Mouse (Mus musculus) embryonic facial prominence, embryonic 11.5 days (tissue): Measurements from ENCODE around the gene Cdc34b. TPM values are rescaled to one million over a fixed set of nuclear protein-coding genes. Genes with fewer than 3 reads are reported as not detected.
"Not testable (repeated sequence)": the region's sequence is repeated elsewhere in the genome, so short reads cannot be mapped to it uniquely, and the experiment has no call there.

Experiments used
- ATAC-seq: fragments of 200-750 bp; cut with Nextera tagmentation; replicated peaks from 2 replicates; pipeline ENCODE4 v1.8.0; 2017; ENCODE audit warnings: low read depth; ENCODE audit not compliant: insufficient number of reproducible peaks, low FRiP score, low TSS enrichment
- DNase-seq: peaks from one replicate; pipeline ENCODE4 v3.0.0-alpha.2; 2015; ENCODE audit warnings: low spot score
- H3K27ac ChIP-seq: fragments of 300-500 bp; sonication (generic); replicated peaks from 2 replicates; pipeline ENCODE4 v1.5.1; 2014; ENCODE audit warnings: mild to moderate bottlenecking, low read depth, low read length, control low read depth
- H3K27me3 ChIP-seq: fragments of 300-500 bp; sonication (generic); 2 replicates; pipeline ENCODE4 v1.6.1; 2014; ENCODE audit warnings: mild to moderate bottlenecking, low read length, moderate library complexity, mixed read lengths; ENCODE audit not compliant: control insufficient read depth, insufficient read depth
- H3K36me3 ChIP-seq: fragments of 300-500 bp; sonication (generic); replicated peaks from 2 replicates; pipeline ENCODE4 v1.6.1; 2014; ENCODE audit warnings: low read depth, mild to moderate bottlenecking, low read length, moderate library complexity, mixed read lengths; ENCODE audit not compliant: control insufficient read depth, insufficient read depth
- H3K4me1 ChIP-seq: fragments of 300-500 bp; sonication (generic); 2 replicates; pipeline ENCODE4 v1.6.1; 2014; ENCODE audit warnings: low read length, mixed read lengths; ENCODE audit not compliant: control insufficient read depth, insufficient read depth
- H3K4me2 ChIP-seq: fragments of 300-500 bp; sonication (generic); 2 replicates; pipeline ENCODE4 v1.6.1; 2014; ENCODE audit warnings: low read depth, mild to moderate bottlenecking, control low read depth, low read length, moderate library complexity
- H3K4me3 ChIP-seq: fragments of 300-500 bp; sonication (generic); 2 replicates; pipeline ENCODE4 v1.5.1; 2014; ENCODE audit warnings: low read depth, low read length, control low read depth
- H3K9ac ChIP-seq: fragments of 300-500 bp; sonication (generic); replicated peaks from 2 replicates; pipeline ENCODE4 v1.6.1; 2014; ENCODE audit warnings: mild to moderate bottlenecking, control low read depth, low read length
- H3K9me3 ChIP-seq: fragments of 300-500 bp; sonication (generic); replicated peaks from 2 replicates; pipeline ENCODE4 v1.6.1; 2016; ENCODE audit warnings: mild to moderate bottlenecking, low read length, inconsistent platforms, mixed read lengths; ENCODE audit not compliant: control insufficient read depth
- WGBS: fragments of 180-500 bp; shearing (Covaris S2); extraction: QIAGEN DNeasy Blood & Tissue Kit; methylation state at CpG from one replicate; pipeline ENCODE4 v1.1.7; 2014; 5-methylcytosine and 5-hydroxymethylcytosine counted together
- polyA plus RNA-seq: library from polyadenylated mRNA; unstranded; fragments of >200 nt; fragmentation: Nextera tagmentation; extraction: Ambion mirVana; gene quantifications from 2 replicates; pipeline ENCODE4 v1.2.1, GENCODE M21; 2014

The Cdc34b gene
- 0.29 and 0.36 TPM in 2 replicates for polyA plus RNA-seq

DNA sequence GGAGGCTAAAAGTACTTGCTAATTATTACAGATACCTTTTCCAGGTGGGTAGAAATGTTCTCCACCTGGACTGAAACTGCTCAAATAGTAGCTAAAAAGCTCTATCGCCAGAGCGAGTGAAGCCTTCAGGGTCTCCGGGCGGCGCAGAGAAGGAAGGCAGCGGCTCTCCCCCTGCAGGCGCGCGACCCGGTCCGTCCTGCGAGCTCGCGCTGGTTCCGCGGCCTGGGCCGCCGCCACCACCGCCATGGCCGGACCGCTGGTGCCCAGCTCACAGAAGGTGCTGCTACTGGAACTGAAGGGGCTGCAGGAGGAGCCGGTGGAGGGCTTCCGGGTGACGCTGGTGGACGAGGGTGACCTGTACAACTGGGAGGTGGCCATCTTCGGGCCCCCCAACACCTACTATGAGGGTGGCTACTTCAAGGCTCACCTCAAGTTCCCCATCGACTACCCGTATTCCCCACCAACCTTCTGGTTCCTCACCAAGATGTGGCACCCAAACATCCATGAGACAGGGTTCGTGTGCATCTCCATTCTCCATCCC lies at the start of gene Cdc34b:
Gene Cdc34b, plus strand, starts transcription at position 51 of the 541 bp plus-strand sequence.
- no peaks in the 10 kb centered on the region for H3K36me3 ChIP-seq
- H3K27ac ChIP-seq, result no peak within 1 kb of the TSS
- H3K9ac ChIP-seq, result no peak within 1 kb of the TSS
- 70% methylated on average over 27 of the region's 29 CpGs for WGBS
- H3K27me3 ChIP-seq, result no peaks in the 10 kb centered on the region
- no peak within 1 kb of the TSS for H3K4me3 ChIP-seq
- no peak within 1 kb of the TSS for H3K4me2 ChIP-seq
- H3K9me3 ChIP-seq, result no peaks in the 10 kb centered on the region
- ATAC-seq (no peak), DNase-seq (no peak)
- no peaks in the 10 kb centered on the region for H3K4me1 ChIP-seq

DNA sequence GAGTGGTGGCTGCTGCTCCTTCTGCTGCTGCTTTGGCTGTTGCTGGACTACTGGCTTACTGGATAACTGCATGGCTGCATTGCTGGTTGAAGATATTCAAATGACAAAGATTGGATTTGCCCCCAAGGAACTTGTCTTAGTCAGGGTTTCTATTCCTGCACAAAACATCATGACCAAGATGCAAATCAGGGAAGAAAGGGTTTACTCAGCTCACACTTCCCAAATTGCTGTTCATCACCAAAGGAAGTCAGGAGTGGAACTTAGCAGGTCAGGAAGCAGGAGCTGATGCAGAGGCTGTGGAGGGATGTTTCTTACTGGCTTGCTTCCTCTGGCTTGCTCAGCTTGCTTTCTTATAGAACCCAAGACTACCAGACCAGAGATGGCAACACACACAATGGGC lies 49.1 kb upstream of the Cdc34b start:
- not testable (repeated sequence) for H3K27me3 ChIP-seq, ATAC-seq, H3K36me3 ChIP-seq, H3K4me1 ChIP-seq, H3K4me2 ChIP-seq, H3K27ac ChIP-seq, H3K9me3 ChIP-seq, H3K9ac ChIP-seq, H3K4me3 ChIP-seq, DNase-seq

DNA sequence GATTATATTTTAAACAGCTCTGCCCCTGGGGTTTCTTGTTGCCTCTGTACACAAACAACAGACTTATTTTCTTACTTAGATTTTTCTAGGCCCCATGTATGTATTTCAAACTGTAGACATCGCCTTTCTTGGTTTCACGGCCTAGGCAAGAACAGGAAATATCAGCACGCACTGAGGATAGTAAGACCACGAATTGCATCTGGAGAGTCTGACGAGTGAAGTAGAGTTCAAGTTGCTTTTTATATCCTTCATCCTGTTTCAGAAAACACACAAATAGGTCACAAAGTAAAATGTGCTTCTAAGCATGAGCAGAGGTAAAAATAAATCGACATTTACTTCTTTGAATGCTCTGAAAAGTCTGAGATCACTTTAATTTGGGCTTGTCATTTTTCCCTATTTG lies 46.1 kb upstream of the Cdc34b start:
- H3K27me3 ChIP-seq, result no peaks in the 10 kb centered on the region
- no peaks in the 10 kb centered on the region for H3K9me3 ChIP-seq
- H3K4me3 ChIP-seq, result no peak overlapping the region
- no peak overlapping the region for H3K9ac ChIP-seq
- no peak overlapping the region for H3K4me2 ChIP-seq
- H3K36me3 ChIP-seq, result no peaks in the 10 kb centered on the region
- H3K4me1 ChIP-seq, result no peaks in the 10 kb centered on the region
- no peak for DNase-seq
- H3K27ac ChIP-seq, result no peak overlapping the region
- ATAC-seq, result no peak
- 73% methylated on average over 6 of the region's 6 CpGs for WGBS

DNA sequence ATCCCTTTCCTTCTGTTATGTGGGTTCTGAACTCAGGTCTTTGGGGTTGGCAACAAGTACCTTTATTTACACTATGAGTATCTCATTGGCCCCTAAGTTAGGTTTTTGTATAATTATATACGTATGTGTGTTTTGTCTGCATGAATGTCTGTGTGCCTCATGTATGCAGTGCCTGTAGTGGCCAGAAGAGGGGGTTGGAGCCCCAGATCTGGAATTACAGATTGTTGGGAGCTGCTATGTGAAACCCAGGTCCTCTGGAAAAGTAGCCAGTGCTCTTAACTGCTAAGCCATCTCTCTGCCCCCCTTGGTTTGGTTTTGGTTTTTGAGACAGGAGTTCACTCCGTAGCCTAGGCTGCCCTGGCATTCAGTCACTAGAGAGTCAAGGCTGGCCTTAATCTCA lies 44.4 kb upstream of the Cdc34b start:
- Histone ChIP-seq H3K9ac (no peak overlapping the region), H3K27ac (no peak overlapping the region), H3K36me3 (no peaks in the 10 kb centered on the region), H3K27me3 (no peaks in the 10 kb centered on the region), H3K4me2 (no peak overlapping the region), H3K4me3 (no peak overlapping the region), H3K9me3 (no peaks in the 10 kb centered on the region), H3K4me1 (no peaks in the 10 kb centered on the region; the same call in 1 of the 2 replicates)
- ATAC-seq (no peak), DNase-seq (no peak)
- 84% methylated on average over 2 of the region's 2 CpGs for WGBS

DNA sequence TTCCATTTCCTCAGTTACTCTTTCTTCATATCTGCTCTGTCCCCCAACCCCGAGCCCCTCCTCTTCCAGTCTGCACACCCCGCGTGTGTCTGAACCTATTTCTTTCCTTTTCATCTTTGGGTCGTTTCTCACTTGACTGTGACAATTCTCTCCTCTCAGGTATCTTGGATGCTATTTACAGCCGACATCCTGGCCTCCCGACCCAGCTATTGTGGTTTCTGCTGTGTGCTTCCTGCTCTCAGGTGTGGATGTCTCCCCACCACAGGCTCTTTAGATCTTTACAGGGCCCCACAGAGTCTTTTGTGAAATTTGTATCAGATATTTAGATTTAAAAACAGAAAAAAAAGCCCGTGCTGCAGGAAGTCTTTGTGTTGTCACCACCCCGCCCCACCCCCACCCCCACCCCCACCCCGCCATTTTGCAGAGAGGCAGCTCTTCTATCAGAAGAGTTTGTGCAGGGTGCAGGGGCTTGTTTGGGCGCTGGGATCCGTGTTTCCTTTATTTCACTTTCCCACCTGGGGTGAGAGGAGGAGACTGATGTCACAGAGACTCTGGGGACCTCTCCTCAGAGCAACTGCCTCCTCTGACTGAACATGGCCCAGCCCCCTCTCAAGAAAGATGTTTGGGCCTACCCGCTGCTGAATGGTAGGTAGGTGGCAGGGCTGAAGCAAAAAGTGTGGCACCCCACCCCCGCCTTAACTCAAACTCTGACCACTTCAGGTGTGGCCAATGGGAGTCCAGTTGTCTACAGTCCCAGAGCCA lies 43.7 kb upstream of the Cdc34b start:
- H3K27me3 ChIP-seq, result no peaks in the 10 kb centered on the region
- no peaks in the 10 kb centered on the region for H3K36me3 ChIP-seq
- H3K4me1 ChIP-seq, result no peaks in the 10 kb centered on the region; the same call in 1 of the 2 replicates
- H3K4me3 ChIP-seq, result no peak overlapping the region
- no peak for ATAC-seq
- no peak for DNase-seq
- no peak overlapping the region for H3K27ac ChIP-seq
- WGBS, result 54% methylated on average over 13 of the region's 13 CpGs
- H3K9me3 ChIP-seq, result no peaks in the 10 kb centered on the region
- no peak overlapping the region for H3K9ac ChIP-seq
- H3K4me2 ChIP-seq, result no peak overlapping the region

DNA sequence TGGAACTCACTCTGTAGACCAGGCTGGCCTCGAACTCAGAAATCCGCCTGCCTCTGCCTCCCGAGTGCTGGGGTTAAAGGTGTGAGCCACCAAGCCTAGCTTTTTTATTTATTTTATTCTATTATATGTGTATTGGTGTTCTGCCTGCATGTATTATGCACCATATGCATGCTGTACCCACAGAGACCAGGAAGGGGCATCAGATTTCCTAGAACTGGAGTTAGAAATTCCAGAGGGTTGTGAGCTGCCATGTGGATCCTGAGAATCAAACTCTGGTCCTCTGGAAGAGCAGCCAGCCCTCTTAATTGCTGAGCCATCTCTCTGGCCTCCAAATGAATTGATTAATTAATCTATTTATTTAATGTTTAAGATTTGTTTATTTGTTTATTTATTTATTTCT lies 42.2 kb upstream of the Cdc34b start:
- ATAC-seq, result no peak
- no peaks in the 10 kb centered on the region; the same call in 1 of the 2 replicates for H3K4me1 ChIP-seq
- H3K27me3 ChIP-seq, result no peaks in the 10 kb centered on the region
- no peak for DNase-seq
- H3K4me3 ChIP-seq, result no peak overlapping the region
- no peak overlapping the region for H3K9ac ChIP-seq
- no peak overlapping the region for H3K4me2 ChIP-seq
- no peaks in the 10 kb centered on the region for H3K9me3 ChIP-seq
- H3K27ac ChIP-seq, result no peak overlapping the region
- WGBS, result 100% methylated on average over 3 of the region's 3 CpGs
- no peaks in the 10 kb centered on the region for H3K36me3 ChIP-seq

DNA sequence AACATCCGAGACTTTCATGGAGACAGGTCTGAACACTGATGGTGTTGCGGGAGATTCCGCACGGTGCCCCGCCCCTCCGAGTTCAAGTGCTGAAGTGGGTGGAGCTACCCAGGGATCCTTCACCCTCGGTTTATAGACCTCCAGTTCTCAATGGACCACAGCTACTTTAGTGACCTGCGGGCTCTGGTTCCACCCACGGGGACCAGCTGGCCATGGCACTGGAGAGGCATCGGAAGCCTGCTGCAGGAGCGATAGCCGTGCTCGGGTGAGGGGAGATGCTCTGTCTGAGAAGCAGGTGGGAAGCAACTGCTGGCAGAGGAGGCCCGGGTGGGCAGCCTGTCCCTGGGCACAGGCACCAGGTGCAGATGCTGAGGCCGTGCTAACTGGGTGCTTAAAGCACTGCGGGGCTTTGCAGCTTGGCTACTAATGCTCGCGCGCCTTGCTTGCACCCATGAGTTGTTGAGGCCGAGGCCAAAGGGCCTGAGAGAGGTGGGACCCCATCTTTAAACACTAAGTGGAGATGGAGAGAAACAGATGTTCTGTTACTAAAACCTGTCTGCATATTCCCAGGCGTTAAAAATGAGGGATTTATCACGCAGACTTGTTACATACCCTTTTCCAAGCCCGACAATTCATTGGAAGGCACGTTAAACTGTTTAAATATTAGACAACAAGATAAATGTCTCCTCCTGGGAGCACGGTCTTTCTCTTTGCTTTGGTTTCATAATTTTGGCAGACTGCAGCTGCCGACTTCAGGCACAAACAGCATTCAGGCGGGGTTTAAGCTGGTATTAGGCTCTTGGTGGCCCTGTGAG lies 40.0 kb upstream of the Cdc34b start:
- ATAC-seq (no peak), DNase-seq (no peak)
- Histone ChIP-seq H3K4me2 (no peak overlapping the region), H3K36me3 (no peaks in the 10 kb centered on the region), H3K4me3 (no peak overlapping the region), H3K4me1 (no peaks in the 10 kb centered on the region; the same call in 1 of the 2 replicates), H3K9me3 (no peaks in the 10 kb centered on the region), H3K27me3 (no peaks in the 10 kb centered on the region), H3K9ac (no peak overlapping the region), H3K27ac (no peak overlapping the region)
- WGBS, result 60% methylated on average over 27 of the region's 27 CpGs

DNA sequence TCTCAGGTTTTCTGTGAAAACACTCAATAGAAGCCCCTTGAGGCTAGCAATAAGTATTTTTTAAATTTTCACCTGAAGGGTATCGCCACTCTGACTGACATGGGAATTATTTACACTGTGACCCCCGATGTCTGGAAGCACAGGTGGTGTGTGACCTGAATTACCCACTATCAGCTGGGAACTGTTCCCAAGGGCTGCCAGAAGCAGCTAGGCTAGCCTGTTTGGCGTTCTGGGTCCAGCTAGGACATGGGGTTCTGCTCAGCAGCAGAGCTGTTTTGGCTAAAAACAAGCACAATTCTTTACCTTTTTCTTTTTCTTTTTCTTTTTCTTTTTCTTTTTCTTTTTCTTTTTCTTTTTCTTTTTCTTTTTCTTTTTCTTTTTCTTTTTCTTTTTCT lies 39.4 kb upstream of the Cdc34b start:
- H3K4me2 ChIP-seq, result no peak overlapping the region
- no peak overlapping the region for H3K9ac ChIP-seq
- no peaks in the 10 kb centered on the region for H3K9me3 ChIP-seq
- no peak overlapping the region for H3K4me3 ChIP-seq
- no peaks in the 10 kb centered on the region for H3K27me3 ChIP-seq
- no peak overlapping the region for H3K27ac ChIP-seq
- 42% methylated on average over 3 of the region's 3 CpGs for WGBS
- no peaks in the 10 kb centered on the region for H3K36me3 ChIP-seq
- ATAC-seq (no peak), DNase-seq (no peak)
- no peaks in the 10 kb centered on the region; the same call in 1 of the 2 replicates for H3K4me1 ChIP-seq
